In genomic region chr2:19263375-19263774, GRCm38 (mm10) we compare ENCODE assay signal across 11 mouse cellular contexts.
DNase-seq lines count a peak whose midpoint lies in the region; ATAC-seq and TF ChIP-seq lines count a peak whose summit lies in the region.
"Had no signal": no experiment of that assay in that cellular context is flagged by ENCODE, and none has a peak within 500 bp of the region (broad histone marks: within the 10 kb centered on the region; RNA-seq: fewer than 3 reads in every experiment).

No protein-coding gene starts in this region.

- no peak overlapping the region for H3K4me2 ChIP-seq in intestine, postnatal 0 days (replicated peaks; ENCODE audit: low read depth)
- H3K4me2 ChIP-seq in intestine, embryonic 15.5 days (replicated peaks): no peak overlapping the region
- no peak overlapping the region for H3K4me2 ChIP-seq in neural tube, embryonic 11.5 days (ENCODE audit: low read depth)
- H3K4me2 ChIP-seq in neural tube, embryonic 15.5 days: no peak overlapping the region
- H3K4me2 ChIP-seq: forebrain, embryonic 13.5 days; heart, embryonic 15.5 days had no signal

- H3K9me3 ChIP-seq in intestine, postnatal 0 days (ENCODE audit: control insufficient read depth): no peaks in the 10 kb centered on the region
- H3K9me3 ChIP-seq in intestine, embryonic 15.5 days: no peaks in the 10 kb centered on the region
- H3K9me3 ChIP-seq in neural tube, embryonic 11.5 days (ENCODE audit: control insufficient read depth, low read length): no peaks in the 10 kb centered on the region
- no peaks in the 10 kb centered on the region for H3K9me3 ChIP-seq in neural tube, embryonic 15.5 days (replicated peaks)
- H3K9me3 ChIP-seq: forebrain, embryonic 13.5 days; heart, embryonic 15.5 days had no signal

- TF ChIP-seq CTCF in intestine, postnatal 0 days (IDR thresholded peaks at IDR 0.05; ENCODE audit: low read depth): peak; percentile 37

- no peaks in the 10 kb centered on the region for H3K27me3 ChIP-seq in intestine, postnatal 0 days (replicated peaks; ENCODE audit: control insufficient read depth, insufficient read depth, low read length)
- no peaks in the 10 kb centered on the region for H3K27me3 ChIP-seq in intestine, embryonic 15.5 days (replicated peaks)
- H3K27me3 ChIP-seq in neural tube, embryonic 11.5 days (ENCODE audit: control insufficient read depth, insufficient read depth, low read length): no peaks in the 10 kb centered on the region
- no peaks in the 10 kb centered on the region for H3K27me3 ChIP-seq in neural tube, embryonic 15.5 days (replicated peaks)
- H3K27me3 ChIP-seq: forebrain, embryonic 13.5 days; heart, embryonic 15.5 days had no signal

- H3K4me1 ChIP-seq in intestine, postnatal 0 days (replicated peaks; ENCODE audit: control insufficient read depth, insufficient read depth, low read length): no peaks in the 10 kb centered on the region
- H3K4me1 ChIP-seq in intestine, embryonic 15.5 days (replicated peaks): no peaks in the 10 kb centered on the region
- H3K4me1 ChIP-seq in neural tube, embryonic 11.5 days (ENCODE audit: control insufficient read depth, insufficient read depth, low read length): no peaks in the 10 kb centered on the region
- H3K4me1 ChIP-seq in neural tube, embryonic 15.5 days: no peaks in the 10 kb centered on the region
- H3K4me1 ChIP-seq: forebrain, embryonic 13.5 days; heart, embryonic 15.5 days had no signal

- H3K4me3 ChIP-seq in intestine, postnatal 0 days (ENCODE audit: low read depth, low read length): no peak overlapping the region
- H3K4me3 ChIP-seq in intestine, embryonic 15.5 days (replicated peaks): no peak overlapping the region
- H3K4me3 ChIP-seq in neural tube, embryonic 11.5 days (ENCODE audit: low read depth, low read length): no peak overlapping the region
- H3K4me3 ChIP-seq in neural tube, embryonic 15.5 days (replicated peaks): no peak overlapping the region
- H3K4me3 ChIP-seq: forebrain, embryonic 13.5 days; heart, embryonic 15.5 days had no signal

- H3K9ac ChIP-seq in intestine, postnatal 0 days (ENCODE audit: low read depth, low read length): no peak overlapping the region
- H3K9ac ChIP-seq in intestine, embryonic 15.5 days: no peak overlapping the region
- no peak overlapping the region for H3K9ac ChIP-seq in neural tube, embryonic 11.5 days (ENCODE audit: low read length)
- H3K9ac ChIP-seq in neural tube, embryonic 15.5 days (replicated peaks): no peak overlapping the region
- H3K9ac ChIP-seq: forebrain, embryonic 13.5 days; heart, embryonic 15.5 days had no signal

- DNase-seq in neural tube, embryonic 11.5 days (ENCODE audit: low spot score): peak; percentile 33
- DNase-seq in thymus, postnatal 25 days: peak; percentile 25
- DNase-seq in left cerebral cortex, adult 18-20 months (ENCODE audit: low spot score in 2 of 2): no peak
- DNase-seq: cerebellum, adult 9-10 months; layer of hippocampus, adult 9-11 months had no signal

- 59% methylated on average over 5 of the region's 5 CpGs for WGBS in intestine, postnatal 0 days
- 62% methylated on average over 5 of the region's 5 CpGs for WGBS in intestine, embryonic 15.5 days
- WGBS in neural tube, embryonic 11.5 days: 57% methylated on average over 5 of the region's 5 CpGs
- 54% methylated on average over 5 of the region's 5 CpGs for WGBS in neural tube, embryonic 15.5 days

- H3K27ac ChIP-seq in intestine, postnatal 0 days (ENCODE audit: low read depth, low read length): no peak overlapping the region
- no peak overlapping the region for H3K27ac ChIP-seq in intestine, embryonic 15.5 days
- H3K27ac ChIP-seq in neural tube, embryonic 11.5 days (ENCODE audit: low read depth, low read length): no peak overlapping the region
- no peak overlapping the region for H3K27ac ChIP-seq in neural tube, embryonic 15.5 days (replicated peaks)
- H3K27ac ChIP-seq: forebrain, embryonic 13.5 days; heart, embryonic 15.5 days had no signal

- H3K36me3 ChIP-seq in intestine, postnatal 0 days (ENCODE audit: control insufficient read depth, insufficient read depth): no peaks in the 10 kb centered on the region
- no peaks in the 10 kb centered on the region for H3K36me3 ChIP-seq in intestine, embryonic 15.5 days
- no peaks in the 10 kb centered on the region for H3K36me3 ChIP-seq in neural tube, embryonic 11.5 days (ENCODE audit: control insufficient read depth, insufficient read depth, low read length)
- H3K36me3 ChIP-seq in neural tube, embryonic 15.5 days: no peaks in the 10 kb centered on the region
- H3K36me3 ChIP-seq: heart, embryonic 15.5 days had no signal

- no peak for ATAC-seq in intestine, postnatal 0 days
- no peak for ATAC-seq in intestine, embryonic 15.5 days
- no peak for ATAC-seq in neural tube, embryonic 11.5 days (ENCODE audit: insufficient read depth, low FRiP score, low TSS enrichment)
- ATAC-seq in neural tube, embryonic 15.5 days (ENCODE audit: low FRiP score): no peak
- ATAC-seq in common myeloid progenitor, adult 5-6 weeks (replicated peaks; ENCODE audit: low read depth, poor library complexity, severe bottlenecking): peak; percentile 52; the same call in 1 of the 2 replicates
- ATAC-seq: forebrain, embryonic 13.5 days had no signal

Comparison
In these comparisons a context has a peak if more than half of its experiments do, and no peak if none do; other contexts are left out.
1. DNase-seq: peak in neural tube, embryonic 11.5 days (single experiment) and thymus, postnatal 25 days (single experiment); none in left cerebral cortex, adult 18-20 months (0 of 2).